Mouse (Mus musculus): ENCODE data around the gene Impg1. TPM values are rescaled to one million over a fixed set of nuclear protein-coding genes. Genes with fewer than 3 reads are reported as not detected.

Gene Impg1
- polyA plus RNA-seq (2014; fragmentation: Nextera tagmentation; extraction: Ambion mirVana) = not detected in 2 replicates

DNA sequence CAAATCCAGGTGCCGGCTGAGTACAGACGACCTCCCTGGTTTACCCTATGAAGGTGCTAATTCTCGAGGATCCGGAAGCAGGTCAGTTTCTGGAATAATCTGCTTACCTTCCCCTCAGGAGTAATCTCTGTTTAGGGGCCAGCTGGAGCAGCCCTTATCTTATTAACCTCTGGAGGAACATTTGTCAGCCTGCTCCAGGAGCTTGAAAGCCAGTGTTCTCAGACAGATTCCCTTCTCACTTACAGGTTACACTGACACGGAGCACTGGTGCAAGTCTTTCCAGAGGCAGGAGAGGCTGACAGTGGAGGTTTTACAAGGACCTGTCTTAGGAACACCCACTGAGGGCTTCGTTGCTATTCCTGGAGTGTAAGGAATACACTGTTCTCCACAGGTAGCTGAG, at the start of gene Impg1:
Gene Impg1, minus strand, starts transcription at position 101 of the 400 bp plus-strand sequence.
- no peaks in the 10 kb centered on the region for H3K9me3 ChIP-seq (ENCODE audit: control insufficient read depth, low read length)
- DNase-seq (ENCODE audit: low spot score) (no peak), ATAC-seq (ENCODE audit: low FRiP score) (no peak)
- no peak within 1 kb of the TSS for H3K4me3 ChIP-seq (ENCODE audit: low read depth, low read length)
- no peaks in the 10 kb centered on the region for H3K36me3 ChIP-seq (ENCODE audit: control insufficient read depth, insufficient read depth, low read length)
- H3K4me2 ChIP-seq (replicated peaks; ENCODE audit: low read depth, low read length) = no peak within 1 kb of the TSS
- H3K27ac ChIP-seq (ENCODE audit: low read depth, low read length) = no peak within 1 kb of the TSS
- H3K4me1 ChIP-seq (replicated peaks; ENCODE audit: control insufficient read depth, insufficient read depth, low read length) = no peaks in the 10 kb centered on the region
- WGBS = 56% methylated on average over 6 of the region's 6 CpGs
- H3K9ac ChIP-seq (ENCODE audit: low read depth, low read length) = no peak within 1 kb of the TSS
- H3K27me3 ChIP-seq (ENCODE audit: control insufficient read depth, insufficient read depth, low read length) = no peaks in the 10 kb centered on the region

DNA sequence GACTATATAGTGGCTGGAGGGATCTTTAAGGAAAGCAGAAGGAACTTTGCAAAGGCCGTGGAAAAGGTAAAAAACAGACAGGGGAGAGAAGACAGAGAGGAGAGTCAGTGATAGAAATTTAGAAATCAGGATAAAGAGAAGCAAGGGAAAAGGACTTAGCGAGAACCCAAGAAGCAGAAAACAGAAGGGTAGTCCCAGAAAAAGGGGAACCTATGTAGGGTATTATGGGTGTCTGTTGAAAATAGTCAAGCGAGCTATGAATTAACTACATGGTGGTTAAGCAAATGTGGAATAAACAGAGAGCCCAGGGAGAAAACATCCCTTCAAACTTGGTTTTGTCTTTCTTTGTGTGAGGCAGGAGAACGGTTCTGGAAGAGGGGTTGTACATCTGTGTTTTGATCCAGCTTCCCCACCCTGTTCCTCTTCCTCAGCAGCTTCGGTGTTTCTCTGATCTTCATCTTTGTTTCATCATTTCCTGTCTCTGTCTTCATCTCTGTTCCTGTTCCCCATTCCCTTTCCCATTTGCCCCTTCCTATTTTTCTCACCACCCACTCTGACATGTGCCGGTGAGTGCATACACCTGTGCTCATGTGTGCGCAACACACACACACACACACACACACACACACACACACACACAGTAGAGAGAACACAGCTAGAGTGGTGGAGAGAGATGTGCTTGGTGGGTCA, 44.3 kb upstream of the Impg1 start:
- 91% methylated on average over 7 of the region's 7 CpGs for WGBS

DNA sequence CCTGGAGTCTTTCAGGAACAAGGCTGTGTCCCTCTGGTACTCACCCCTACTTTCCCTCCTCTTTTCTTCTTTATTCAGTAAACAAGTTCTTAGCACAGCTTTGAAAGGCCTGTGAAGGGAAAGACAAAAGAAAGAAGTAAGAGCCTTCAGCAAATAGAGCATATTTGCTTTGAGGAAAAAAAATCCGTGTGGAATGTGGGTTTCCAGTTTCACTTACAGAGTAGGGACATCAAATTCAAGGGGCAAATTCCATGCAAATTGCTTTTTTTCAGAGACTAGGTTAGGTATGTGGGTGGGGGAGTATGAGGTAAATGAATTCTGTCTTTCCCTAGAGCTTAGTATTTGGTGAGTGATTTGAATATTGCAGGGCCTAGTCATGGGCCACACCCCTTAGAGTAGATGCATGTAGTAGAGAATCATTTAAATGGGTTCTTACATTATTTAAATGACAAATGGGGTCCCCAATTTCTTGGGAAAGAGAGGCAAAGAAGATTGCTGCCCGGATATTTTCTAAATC, 39.3 kb upstream of the Impg1 start:
- no peak for ATAC-seq (ENCODE audit: low FRiP score)
- Histone ChIP-seq H3K4me3 (ENCODE audit: low read depth, low read length) (no peak overlapping the region), H3K36me3 (ENCODE audit: control insufficient read depth, insufficient read depth, low read length) (no peaks in the 10 kb centered on the region), H3K4me2 (replicated peaks; ENCODE audit: low read depth, low read length) (no peak overlapping the region), H3K9me3 (ENCODE audit: control insufficient read depth, low read length) (no peaks in the 10 kb centered on the region), H3K27ac (ENCODE audit: low read depth, low read length) (no peak overlapping the region), H3K27me3 (ENCODE audit: control insufficient read depth, insufficient read depth, low read length) (no peaks in the 10 kb centered on the region), H3K9ac (ENCODE audit: low read depth, low read length) (no peak overlapping the region), H3K4me1 (replicated peaks; ENCODE audit: control insufficient read depth, insufficient read depth, low read length) (no peaks in the 10 kb centered on the region)
- DNase-seq (ENCODE audit: low spot score) = no peak
- WGBS = 51% methylated on average over 2 of the region's 2 CpGs

More for the DNA sequence above, 44.3 kb upstream of the Impg1 start:
- Histone ChIP-seq H3K9ac (ENCODE audit: low read depth, low read length) (no peak overlapping the region), H3K4me2 (replicated peaks; ENCODE audit: low read depth, low read length) (no peak overlapping the region), H3K27ac (ENCODE audit: low read depth, low read length) (no peak overlapping the region), H3K4me1 (replicated peaks; ENCODE audit: control insufficient read depth, insufficient read depth, low read length) (no peaks in the 10 kb centered on the region), H3K27me3 (ENCODE audit: control insufficient read depth, insufficient read depth, low read length) (no peaks in the 10 kb centered on the region), H3K9me3 (ENCODE audit: control insufficient read depth, low read length) (no peaks in the 10 kb centered on the region), H3K36me3 (ENCODE audit: control insufficient read depth, insufficient read depth, low read length) (no peaks in the 10 kb centered on the region), H3K4me3 (ENCODE audit: low read depth, low read length) (no peak overlapping the region)
- DNase-seq (ENCODE audit: low spot score) (no peak), ATAC-seq (ENCODE audit: low FRiP score) (no peak)

DNA sequence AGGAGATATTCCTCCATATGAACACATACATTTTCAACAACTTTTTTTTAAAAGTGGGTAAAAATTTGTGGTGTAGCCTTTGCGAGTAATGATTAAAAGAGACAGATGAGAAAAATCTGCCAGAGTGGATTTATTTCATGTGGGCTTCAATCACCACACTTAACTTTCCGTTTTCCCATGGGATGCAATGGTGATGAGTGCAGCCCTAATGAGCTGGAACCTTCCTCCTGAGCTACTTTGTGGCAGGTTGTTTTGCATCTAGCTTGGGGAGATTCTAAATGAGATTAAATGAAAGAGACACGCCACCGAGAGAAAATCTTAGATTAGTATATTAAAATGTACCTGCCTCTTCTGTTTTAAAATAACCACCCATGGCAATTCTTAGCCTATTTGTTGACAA, 26.3 kb upstream of the Impg1 start:
- H3K36me3 ChIP-seq (ENCODE audit: control insufficient read depth, insufficient read depth, low read length) = no peaks in the 10 kb centered on the region
- no peak overlapping the region for H3K4me2 ChIP-seq (replicated peaks; ENCODE audit: low read depth, low read length)
- WGBS = 62% methylated on average over 4 of the region's 4 CpGs
- H3K9me3 ChIP-seq (ENCODE audit: control insufficient read depth, low read length) = no peaks in the 10 kb centered on the region
- no peak overlapping the region for H3K4me3 ChIP-seq (ENCODE audit: low read depth, low read length)
- ATAC-seq (ENCODE audit: low FRiP score) = no peak
- H3K27ac ChIP-seq (ENCODE audit: low read depth, low read length) = no peak overlapping the region
- peak; percentile 14 for DNase-seq (ENCODE audit: low spot score)
- no peaks in the 10 kb centered on the region for H3K4me1 ChIP-seq (replicated peaks; ENCODE audit: control insufficient read depth, insufficient read depth, low read length)
- no peak overlapping the region for H3K9ac ChIP-seq (ENCODE audit: low read depth, low read length)
- no peaks in the 10 kb centered on the region for H3K27me3 ChIP-seq (ENCODE audit: control insufficient read depth, insufficient read depth, low read length)

DNA sequence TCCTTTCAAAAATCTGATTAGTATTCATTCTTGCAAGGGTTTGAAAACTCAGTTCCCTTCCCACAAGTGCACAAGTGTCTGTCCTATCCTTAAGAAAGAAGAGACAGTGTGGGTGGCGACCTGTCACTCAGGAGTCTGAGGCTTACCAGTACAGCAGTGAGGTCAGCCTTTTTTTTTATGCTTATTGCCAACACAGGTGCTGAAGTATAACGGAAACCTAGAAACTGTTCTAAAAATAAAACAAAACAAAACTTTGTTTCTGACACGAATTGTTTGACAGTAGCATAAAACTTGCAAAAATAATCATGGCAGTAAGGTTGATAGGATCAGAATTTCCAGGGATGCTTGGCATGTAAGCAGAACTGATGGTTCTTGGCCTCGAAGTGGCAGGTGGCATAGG, 4.9 kb downstream of the Impg1 start:
- Histone ChIP-seq H3K4me1 (replicated peaks; ENCODE audit: control insufficient read depth, insufficient read depth, low read length) (no peaks in the 10 kb centered on the region), H3K4me2 (replicated peaks; ENCODE audit: low read depth, low read length) (no peak overlapping the region), H3K27me3 (ENCODE audit: control insufficient read depth, insufficient read depth, low read length) (no peaks in the 10 kb centered on the region), H3K27ac (ENCODE audit: low read depth, low read length) (no peak overlapping the region), H3K36me3 (ENCODE audit: control insufficient read depth, insufficient read depth, low read length) (no peaks in the 10 kb centered on the region), H3K9ac (ENCODE audit: low read depth, low read length) (no peak overlapping the region), H3K9me3 (ENCODE audit: control insufficient read depth, low read length) (no peaks in the 10 kb centered on the region), H3K4me3 (ENCODE audit: low read depth, low read length) (no peak overlapping the region)
- ATAC-seq (ENCODE audit: low FRiP score) (no peak), DNase-seq (ENCODE audit: low spot score) (no peak)
- WGBS = 82% methylated on average over 4 of the region's 4 CpGs

DNA sequence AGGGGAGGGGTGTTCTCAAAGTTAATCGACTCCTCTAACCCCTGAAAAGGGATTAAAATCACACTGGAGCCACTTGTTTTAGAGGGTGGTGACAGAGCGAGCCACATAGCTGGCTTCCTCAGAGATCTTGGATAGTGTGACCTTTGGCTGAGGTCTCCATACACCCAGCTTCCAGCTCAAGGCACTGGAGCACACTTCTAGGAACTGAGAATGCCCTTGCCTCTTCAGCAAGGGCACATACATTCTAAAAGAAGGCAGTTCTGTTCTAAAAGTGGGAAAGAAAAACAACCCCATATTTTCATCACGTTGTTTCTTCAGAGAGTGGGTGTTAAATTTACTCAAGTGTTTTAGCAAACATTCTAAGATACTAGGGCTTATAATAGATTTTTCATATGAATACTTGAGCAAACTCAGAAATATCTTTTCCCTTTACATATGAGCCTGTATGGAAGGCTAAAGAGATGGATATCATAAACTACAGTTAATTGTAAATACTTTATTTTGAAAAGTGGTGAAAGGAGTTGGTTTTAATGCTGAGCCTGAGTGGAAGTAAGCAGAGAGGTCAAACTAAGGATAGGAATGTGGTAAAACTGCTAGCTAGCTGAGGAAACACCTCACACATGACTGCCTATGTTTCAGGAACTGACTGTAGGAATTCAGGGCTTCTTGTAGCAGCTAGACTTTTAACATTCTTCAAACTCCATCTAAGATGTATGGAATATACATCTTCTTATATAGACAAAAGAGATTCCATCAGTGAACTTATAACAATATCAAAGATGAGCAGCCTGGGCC, 14.6 kb downstream of the Impg1 start:
- DNase-seq (ENCODE audit: low spot score) (no peak), ATAC-seq (ENCODE audit: low FRiP score) (no peak)
- H3K4me2 ChIP-seq (replicated peaks; ENCODE audit: low read depth, low read length) = no peak overlapping the region
- no peak overlapping the region for H3K9ac ChIP-seq (ENCODE audit: low read depth, low read length)
- no peaks in the 10 kb centered on the region for H3K4me1 ChIP-seq (replicated peaks; ENCODE audit: control insufficient read depth, insufficient read depth, low read length)
- no peaks in the 10 kb centered on the region for H3K27me3 ChIP-seq (ENCODE audit: control insufficient read depth, insufficient read depth, low read length)
- WGBS = 57% methylated on average over 3 of the region's 3 CpGs
- no peak overlapping the region for H3K4me3 ChIP-seq (ENCODE audit: low read depth, low read length)
- H3K27ac ChIP-seq (ENCODE audit: low read depth, low read length) = no peak overlapping the region
- no peaks in the 10 kb centered on the region for H3K36me3 ChIP-seq (ENCODE audit: control insufficient read depth, insufficient read depth, low read length)
- no peaks in the 10 kb centered on the region for H3K9me3 ChIP-seq (ENCODE audit: control insufficient read depth, low read length)

DNA sequence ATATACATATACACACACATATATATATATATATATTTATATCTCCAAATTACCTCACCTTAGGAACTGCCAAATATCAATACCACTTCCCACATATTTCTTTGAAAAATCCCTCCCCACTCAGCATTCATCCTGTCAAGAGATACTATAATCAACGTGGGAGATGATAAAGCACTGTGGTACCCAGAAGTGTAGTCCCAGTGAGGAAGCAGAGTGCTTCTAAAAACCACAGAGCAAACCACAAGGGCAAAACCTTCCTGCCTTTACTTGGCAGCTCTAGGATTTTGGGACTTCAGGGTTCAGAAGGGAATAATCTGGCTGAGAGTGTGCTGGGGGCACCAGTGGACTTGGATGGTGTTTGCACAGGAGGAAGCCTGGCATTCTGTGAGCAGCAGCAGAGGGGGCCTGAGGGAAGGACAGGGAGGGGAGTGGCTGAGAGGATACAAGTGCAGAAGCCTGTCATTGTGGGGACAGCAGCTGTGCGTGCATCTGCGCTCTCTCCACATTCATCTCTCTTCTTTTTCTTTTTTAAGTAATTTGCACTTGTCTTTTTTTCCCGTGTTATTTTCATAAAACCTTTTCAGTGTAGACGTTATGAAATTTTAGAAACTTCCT, 24.1 kb downstream of the Impg1 start:
- Histone ChIP-seq H3K4me3 (ENCODE audit: low read depth, low read length) (no peak overlapping the region), H3K9ac (ENCODE audit: low read depth, low read length) (no peak overlapping the region), H3K4me2 (replicated peaks; ENCODE audit: low read depth, low read length) (no peak overlapping the region), H3K4me1 (replicated peaks; ENCODE audit: control insufficient read depth, insufficient read depth, low read length) (no peaks in the 10 kb centered on the region), H3K9me3 (ENCODE audit: control insufficient read depth, low read length) (no peaks in the 10 kb centered on the region), H3K36me3 (ENCODE audit: control insufficient read depth, insufficient read depth, low read length) (no peaks in the 10 kb centered on the region), H3K27ac (ENCODE audit: low read depth, low read length) (no peak overlapping the region), H3K27me3 (ENCODE audit: control insufficient read depth, insufficient read depth, low read length) (no peaks in the 10 kb centered on the region)
- DNase-seq (ENCODE audit: low spot score) = no peak
- 71% methylated on average over 5 of the region's 5 CpGs for WGBS
- no peak for ATAC-seq (ENCODE audit: low FRiP score)

DNA sequence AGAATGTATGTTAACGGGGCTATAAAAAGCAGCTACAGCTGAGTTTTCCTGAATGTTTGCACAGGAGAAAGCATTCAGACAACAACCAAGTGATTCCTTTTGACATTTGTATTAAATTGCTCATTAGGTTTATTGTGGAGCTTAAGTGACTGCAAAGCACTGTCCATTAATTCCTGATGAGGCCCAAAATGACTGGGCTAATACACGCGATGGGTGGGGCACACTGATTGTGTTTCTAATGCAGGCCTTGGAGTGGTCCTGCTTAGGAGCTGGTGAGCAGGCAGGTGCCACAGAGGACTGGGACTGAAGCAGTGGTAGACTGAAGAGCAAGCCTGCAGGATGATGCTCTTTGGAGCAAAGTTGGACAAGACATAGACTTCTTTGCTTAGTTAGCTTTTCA, 73.9 kb downstream of the Impg1 start:
- 79% methylated on average over 3 of the region's 3 CpGs for WGBS
- no peak overlapping the region for H3K4me3 ChIP-seq (ENCODE audit: low read depth, low read length)
- ATAC-seq (ENCODE audit: low FRiP score) = peak; percentile 27; the same call in 1 of the 2 replicates
- no peaks in the 10 kb centered on the region for H3K4me1 ChIP-seq (replicated peaks; ENCODE audit: control insufficient read depth, insufficient read depth, low read length)
- H3K36me3 ChIP-seq (ENCODE audit: control insufficient read depth, insufficient read depth, low read length) = no peaks in the 10 kb centered on the region
- H3K4me2 ChIP-seq (replicated peaks; ENCODE audit: low read depth, low read length) = no peak overlapping the region
- no peaks in the 10 kb centered on the region for H3K9me3 ChIP-seq (ENCODE audit: control insufficient read depth, low read length)
- DNase-seq (ENCODE audit: low spot score) = no peak
- no peak overlapping the region for H3K9ac ChIP-seq (ENCODE audit: low read depth, low read length)
- H3K27ac ChIP-seq (ENCODE audit: low read depth, low read length) = no peak overlapping the region
- no peaks in the 10 kb centered on the region for H3K27me3 ChIP-seq (ENCODE audit: control insufficient read depth, insufficient read depth, low read length)

Data from hindbrain, embryonic 11.5 days (tissue).